Mouse (Mus musculus): ENCODE measurements around the gene Cbx3.
A peak's percentile ranks its signal among the peaks of the same experiment; 100 is the strongest.

The Cbx3 gene

DNA sequence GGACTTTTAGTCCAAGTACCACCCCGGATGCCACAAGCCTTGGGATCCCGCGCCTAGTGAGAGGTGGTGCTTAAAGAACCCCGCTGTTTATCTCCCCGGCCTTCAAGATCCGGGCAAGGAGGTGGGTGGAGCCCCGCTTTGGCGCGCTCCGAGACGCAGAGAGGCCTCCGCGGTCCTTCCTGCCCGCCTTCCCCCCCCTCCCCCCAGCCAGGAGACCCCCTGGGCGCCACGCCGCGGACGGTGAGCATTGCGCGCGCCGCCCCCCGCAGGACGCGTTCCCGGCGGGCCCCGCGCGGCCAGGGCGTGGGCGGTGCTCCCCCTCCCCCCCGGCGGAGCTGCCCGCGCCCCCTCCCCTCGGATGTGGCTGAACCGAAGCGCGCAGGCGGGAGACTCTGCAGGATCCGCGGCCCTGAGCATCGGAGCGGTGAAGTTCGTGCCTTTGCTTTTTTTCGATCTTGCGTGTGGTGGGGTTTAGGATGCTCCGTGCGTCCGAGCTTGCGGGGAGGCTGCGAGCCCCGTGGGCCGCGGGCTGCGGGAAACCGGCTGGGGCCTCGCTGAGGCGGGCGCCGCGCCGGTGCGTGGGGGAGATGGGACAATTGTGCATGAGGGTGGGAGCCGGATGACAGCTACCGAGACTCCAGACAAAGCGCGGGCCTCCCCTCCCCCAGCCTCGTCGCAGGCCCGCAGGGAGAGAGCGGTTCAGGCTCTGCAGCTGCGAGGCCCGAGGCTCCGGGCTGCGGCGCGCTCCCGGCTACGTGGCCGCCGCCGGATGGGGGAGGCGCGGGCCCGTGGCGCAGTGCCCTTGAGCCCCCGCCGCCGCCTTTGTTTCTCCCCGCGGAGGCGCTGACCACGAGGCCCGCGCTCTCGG lies at the start of gene Cbx3:
Gene Cbx3 (plus strand): TSS at position 50 of the 868 bp plus-strand sequence.
- peak; percentile 87 for DNase-seq

DNA sequence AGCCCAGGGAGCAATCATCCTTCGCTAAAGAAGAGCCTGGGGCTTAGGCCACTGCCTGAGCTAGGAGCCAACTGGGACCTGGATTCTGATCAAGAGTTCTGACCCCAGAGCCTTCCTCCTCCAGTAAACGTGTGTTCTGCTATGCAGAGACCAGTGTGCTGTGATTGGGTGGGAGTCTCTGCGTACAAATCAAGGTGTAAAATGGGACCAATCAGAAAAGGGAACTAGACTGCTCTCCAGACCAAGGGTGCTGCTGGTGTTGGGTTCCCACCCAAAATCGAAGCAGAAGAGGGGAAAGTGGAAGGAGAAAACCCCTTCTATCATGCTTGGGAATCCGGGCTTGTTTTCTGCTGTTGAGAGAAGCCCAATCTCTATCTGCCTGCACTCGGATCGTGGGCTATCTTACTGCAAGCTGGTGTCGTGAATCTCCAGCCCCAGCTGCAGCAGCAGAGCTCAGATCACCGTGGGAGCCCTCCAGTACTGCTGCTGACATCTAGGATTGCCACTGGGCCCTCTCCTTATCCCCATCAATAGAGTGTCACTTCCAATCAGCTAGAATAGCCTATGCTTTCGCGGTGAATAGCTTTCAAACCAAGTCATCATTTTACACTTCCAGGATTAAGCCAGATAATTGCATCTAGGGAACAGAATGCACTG lies 46.6 kb upstream of the Cbx3 start:
- no peak for DNase-seq

DNA sequence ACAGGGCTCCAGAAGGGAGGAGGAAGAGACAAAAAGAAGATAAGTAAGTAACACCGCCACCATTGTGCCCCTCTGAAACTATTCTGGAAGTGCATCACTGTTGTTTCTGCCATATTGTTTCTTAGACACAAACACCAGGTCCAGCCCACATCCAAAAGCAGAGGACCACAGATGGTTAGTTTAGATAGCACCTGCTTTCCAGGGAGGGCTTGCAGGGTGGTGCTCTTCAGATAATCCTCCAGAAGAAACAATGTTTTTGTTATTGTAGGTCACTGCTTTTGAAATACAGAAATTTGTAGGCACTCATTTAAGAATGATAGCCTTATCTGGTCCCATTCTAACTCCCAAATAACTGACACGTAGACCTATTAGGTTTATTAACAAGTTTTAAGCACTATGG lies 45.6 kb upstream of the Cbx3 start:
- no peak for DNase-seq

DNA sequence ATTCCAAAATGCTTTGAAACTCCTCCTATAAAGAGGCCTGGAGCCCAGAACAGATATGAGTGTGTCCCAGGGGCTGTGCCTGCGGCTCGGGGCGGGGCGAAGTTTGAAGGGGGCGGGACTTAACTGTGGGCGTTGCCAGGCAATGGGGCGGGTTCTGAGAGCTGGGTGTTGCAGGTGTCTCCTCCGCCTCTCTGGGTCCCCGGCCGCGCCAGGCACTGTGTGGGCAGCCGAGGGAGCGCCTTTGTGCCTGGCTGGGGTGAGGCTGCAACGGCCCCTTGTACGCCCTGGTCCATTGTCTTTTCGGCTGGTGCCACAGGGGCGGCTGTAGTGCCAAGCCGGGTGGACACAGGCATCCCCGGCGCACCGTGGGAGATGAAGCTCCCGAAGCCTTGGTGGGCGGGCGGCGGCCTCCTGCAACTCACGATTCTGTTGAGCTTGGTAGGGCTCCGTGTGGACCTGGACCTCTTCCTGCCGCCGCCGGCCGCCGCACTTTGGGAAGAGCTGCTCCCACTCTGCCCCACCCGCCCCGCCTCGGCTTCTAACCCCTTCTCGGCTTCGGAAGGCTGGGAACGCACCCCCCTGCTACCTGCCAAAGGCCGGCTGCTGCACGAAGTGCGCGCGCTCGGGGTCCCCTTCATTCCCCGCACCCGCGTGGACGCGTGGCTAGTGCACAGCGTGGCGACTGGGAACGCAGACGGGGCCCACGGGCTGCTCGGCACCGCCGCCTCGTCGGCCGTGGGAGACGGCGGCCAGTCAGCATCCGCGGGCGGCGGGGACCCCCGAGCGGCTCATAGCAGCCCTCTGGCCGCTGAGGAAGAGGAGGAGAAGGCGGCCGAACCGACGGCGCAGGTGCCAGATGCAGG lies 37.4 kb upstream of the Cbx3 start, which contains the start of gene Nfe2l3:
Gene Nfe2l3 (plus strand): TSS at position 136 of the 863 bp plus-strand sequence.
- DNase-seq: peak; percentile 32

DNA sequence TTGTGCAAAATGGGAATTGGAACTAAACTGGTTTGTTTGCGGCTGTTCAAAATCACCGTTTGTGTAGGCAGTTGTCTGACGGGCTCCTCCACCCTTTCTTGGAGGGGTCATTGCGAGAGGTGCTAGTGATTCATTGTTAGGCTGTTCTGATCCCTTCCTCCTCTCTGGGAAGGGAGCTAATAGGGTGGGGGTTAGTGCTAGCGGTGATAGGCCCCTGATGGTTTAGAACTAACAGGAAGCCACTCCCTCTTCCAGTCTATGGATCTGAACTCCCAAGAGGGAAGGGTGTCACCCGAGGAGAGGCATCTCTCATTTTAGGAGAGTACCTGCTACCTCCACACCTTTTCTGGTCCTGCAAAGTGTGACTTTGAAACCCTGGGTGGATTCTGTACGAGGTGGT lies 35.9 kb upstream of the Cbx3 start:
- no peak for DNase-seq

DNA sequence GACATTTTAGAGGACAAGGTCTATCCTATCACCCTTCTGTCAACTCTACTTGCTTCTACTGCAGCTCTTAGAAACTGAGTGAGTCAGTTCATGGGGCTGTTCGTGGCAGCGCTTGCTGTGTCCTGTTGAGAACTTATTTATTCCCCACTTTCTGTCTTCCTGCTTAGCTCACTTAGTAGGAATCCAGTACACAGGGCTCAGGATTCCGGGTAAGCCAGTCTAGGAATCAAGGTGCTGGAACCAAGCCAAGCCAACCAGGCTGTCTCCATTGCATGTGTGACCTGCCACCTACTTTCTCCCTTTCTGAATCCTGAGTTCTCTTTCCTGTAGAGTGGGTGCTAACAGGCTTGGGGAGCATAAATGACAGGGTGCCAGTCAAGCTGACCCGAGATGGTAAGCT lies 32.5 kb upstream of the Cbx3 start:
- DNase-seq: no peak

DNA sequence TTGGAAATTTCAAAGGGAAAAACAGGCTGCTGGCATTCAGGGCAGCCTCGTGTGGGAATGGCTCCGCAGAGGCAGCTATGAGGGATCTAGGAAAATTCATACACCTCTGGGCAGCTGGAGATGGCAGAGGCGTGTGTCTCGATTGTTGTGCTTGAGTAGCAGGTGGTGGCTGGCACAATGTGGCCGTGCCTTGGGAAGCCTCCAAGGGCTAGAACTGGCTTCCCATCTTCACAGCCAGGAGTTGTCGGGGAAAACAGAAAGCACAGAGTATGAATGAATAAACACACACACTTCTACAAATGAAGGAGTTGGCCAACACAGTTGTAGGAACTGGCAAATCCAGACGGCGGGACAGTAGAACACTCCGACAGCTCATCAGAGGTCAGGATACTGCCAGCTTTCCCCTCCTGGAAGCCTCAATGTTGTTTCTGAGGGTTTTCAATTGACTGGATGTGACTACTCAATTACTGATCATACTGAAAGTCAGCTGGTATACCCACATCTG lies 31.3 kb upstream of the Cbx3 start:
- no peak for DNase-seq

DNA sequence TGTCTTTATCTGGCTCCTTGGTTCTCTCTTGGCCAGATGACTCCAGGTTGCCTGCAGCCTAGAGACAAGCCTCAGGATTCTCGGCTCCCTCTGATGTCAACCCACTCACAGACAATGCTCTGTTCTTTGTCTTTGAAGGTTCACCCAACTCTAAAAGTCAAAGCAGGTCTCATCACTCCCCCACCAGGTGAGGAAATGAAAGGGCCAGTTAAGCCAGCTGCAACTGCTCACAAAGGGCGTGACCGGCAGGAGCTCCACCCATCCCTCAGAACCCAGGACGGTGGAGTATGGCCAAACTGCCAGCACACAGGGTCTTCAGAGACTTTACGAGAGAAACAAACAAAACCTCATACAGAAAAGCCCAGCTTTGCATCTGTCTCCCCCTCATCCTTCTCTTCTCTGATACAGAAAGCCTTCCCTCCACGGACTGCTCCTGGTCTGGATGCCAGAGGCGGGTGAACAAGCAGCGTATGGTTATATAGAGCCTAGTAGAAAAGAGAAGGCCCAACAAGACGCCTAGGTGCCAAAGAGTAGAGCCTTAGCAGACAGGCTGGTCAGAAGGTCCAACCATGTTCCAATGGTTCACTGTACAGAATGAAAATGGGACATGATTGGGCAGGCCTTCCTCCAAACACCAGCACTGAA lies 27.8 kb upstream of the Cbx3 start:
- DNase-seq: no peak

DNA sequence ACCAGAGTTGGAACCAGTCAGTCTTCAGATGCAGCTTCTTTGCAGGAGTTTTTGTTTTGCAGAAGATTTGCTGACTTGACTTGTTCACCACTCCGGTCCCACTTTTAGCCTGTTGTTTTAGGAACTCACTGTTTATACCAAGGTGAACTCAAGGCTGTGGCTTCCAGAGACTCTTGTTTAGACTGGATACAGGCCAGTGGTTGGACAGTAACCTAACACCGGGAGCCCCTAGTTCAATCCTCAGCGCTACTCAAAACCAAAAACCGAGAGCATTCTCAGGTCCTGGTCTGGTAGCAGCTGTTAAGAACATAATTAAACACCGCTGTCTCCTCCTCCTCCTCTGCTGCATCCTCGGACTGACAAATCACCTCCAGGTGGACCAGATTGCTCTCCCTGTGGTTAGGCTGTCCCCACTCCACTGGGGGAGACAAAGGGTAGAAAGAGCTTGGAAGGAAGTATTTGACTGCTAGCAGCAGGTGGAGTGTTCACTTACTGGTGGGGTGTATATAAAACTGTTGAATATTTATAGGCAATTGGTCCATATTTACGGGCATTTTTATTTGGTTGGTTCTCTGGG lies 17.1 kb upstream of the Cbx3 start:
- no peak for DNase-seq

DNA sequence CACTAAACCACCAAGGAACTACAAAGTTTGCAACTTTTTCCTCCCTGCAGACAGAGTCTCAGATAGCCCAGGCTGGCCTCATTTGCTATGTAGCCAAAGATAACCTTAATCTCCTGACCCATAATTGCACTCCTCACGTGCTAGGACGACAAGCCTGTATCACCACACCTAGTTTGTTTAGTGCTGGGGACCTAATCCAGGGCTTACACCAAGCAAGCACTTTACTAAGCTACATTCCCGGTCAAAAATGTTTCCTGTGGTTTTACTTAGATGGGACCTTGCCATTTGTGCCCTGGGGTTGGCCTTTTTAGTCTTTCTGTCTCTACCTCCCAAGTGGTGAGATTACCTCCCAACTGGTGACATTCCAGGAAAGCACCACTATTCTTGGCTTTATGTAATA lies 15.2 kb upstream of the Cbx3 start:
- no peak for DNase-seq

DNA sequence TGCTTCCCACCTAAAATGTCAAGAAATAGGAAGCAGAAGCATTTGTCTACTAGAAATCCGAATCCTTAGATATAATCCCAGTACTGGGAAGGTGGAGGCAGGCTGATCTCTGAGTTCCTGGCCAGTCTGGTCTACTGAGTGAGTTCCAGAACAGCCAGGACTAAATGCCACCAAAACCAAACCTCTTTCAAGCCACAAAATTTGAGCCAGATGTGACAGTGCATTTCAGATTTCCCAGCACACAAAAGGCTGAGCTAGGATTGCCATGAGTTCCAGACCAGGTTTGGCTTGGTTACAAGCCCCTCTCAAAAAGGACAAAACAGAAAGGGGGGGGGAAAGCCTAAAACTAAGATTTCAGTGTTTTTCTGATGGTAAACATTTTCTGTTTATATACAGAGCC lies 14.0 kb upstream of the Cbx3 start:
- DNase-seq: no peak

DNA sequence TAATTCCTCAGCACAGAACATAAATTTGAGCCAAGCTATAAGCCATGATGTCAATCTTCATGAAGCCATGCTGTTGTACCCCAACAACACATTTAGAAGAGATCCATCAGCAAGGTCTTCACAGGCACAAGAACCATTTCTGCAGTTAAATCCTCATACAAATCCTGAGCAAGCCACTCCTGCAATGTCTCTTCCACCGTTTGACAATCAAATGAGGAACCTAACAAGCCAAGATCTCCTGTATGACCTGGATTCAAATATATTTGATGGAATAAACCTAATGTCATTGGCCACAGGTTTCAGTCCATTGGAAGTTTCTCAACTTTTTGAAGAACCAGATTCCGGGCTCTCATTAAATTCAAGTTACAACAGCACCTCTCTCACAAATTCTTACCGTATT lies 12.9 kb upstream of the Cbx3 start:
- no peak for DNase-seq

DNA sequence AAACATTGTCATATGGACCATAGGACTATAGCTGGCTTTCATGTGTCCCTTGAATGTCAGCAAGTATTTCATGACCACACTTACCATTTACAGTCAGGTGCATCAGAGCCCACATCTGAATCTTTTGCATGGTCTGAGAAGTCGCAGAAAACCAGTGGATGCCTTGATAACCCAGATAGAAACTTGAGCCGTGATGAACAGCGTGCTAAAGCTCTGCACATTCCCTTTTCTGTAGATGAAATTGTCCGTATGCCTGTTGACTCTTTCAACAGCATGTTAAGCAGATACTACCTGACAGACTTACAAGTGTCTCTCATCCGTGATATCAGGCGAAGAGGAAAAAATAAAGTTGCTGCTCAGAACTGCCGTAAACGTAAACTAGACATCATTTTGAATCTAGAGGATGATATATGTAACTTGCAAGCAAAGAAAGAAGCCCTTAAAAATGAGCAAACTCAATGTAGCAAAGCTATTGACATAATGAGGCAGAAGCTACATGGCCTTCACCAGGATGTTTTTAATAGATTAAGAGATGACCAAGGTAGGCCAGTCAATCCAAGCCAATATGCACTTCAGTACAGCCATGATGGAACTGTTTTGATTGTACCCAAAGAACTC lies 12.3 kb upstream of the Cbx3 start:
- no peak for DNase-seq

DNA sequence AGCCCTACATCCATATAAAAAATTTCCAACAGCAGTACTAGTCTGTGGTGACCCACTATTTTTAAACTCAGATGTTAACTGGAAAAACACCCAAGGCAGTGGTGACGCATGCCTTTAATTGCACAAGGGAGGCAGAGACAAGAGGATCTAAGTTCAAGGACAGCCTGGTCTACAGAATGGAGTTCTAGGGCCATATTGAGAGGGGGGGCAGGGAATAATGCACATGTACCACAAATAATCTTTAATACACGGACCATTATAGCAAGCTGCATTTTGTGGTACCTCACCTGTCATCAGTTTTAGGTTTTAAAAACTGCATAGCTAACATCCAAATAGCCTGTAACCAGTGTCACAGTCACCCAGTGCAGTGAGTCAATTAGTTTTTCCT lies 11.2 kb upstream of the Cbx3 start:
- no peak for DNase-seq

DNA sequence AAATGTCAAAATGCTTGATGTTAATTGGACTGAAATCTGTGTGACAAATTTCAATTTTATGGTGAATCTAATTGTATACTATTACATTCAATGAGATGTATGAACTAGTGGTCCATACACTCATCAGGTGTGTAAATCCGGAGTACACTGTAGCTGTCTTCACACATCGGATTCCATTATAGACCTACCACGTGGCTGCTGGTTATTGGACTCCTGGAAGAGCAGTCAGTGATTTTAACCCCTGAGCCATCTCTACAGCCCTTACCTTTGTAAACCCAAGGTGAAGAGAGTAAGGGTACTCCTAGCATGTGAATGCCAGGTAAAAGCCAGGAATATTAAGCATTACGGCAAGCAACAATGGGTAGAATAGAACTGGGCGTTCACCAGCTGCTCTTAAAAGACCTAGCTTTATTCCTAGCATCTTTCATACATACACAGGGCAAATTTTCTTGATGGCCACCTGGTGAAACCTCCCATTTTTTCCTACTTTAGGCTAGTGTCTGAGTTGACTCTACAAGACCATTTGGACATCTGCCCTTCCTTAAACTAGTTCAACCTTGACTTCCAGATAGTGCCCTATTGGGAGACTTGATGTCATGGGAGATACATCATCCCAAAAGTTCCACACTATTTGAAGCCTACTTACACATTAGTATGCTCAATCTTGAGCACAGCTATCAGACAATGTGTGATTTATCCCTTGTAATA lies 10.7 kb upstream of the Cbx3 start:
- DNase-seq: no peak

DNA sequence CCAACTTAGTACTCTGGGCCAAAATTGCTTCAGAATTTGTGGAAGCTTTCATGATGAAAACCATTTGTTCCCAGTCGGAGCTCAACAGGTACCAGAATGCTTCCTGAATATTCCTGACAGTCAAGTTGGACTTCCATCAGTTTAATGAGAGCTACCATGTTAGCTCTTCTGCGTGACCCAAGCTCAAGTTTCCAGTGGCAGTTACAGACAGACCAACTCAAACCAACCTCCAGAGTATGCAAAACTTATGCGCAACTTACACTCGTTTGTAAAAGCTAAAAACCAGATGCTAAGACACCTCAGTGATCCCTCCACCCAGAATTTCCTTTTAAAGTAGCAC lies 10.2 kb upstream of the Cbx3 start:
- DNase-seq: no peak

DNA sequence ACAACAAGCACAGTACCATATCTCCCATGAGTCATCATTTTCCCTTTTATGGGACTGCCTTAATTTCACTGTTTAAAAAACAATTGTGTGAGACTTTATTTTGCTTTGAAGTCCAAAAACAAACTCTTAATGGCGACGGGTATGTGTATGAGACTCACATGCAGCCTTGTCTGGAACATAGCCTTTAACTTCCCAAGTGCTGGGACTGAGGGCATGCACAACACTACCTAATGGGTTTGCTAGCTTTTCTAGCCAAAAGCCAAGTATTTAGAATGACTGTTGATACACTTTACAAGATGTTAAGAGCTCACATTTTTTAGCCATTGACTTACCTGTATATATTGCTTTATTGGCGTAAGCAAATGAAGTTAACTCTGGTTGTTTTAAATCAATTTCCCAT lies 9.8 kb upstream of the Cbx3 start:
- no peak for DNase-seq

DNA sequence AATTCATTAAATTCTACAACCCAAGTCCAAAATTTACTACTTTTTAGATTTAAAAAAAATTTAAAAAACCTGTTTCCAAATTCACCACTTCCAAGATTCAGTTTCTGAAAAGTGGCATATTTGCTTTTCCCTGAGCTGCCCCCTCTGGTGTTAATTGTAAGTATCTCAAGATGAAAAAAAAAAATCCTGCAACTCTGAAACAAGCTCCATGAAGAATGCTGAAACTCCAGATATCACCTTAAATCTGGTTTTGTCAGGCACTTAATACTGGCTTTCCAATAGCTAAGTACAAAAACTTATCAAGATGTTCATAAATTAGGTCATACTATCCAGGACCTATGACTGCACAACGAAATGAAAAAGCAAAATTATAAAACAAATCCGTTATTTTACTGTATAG lies 2.5 kb upstream of the Cbx3 start:
- no peak for DNase-seq

DNA sequence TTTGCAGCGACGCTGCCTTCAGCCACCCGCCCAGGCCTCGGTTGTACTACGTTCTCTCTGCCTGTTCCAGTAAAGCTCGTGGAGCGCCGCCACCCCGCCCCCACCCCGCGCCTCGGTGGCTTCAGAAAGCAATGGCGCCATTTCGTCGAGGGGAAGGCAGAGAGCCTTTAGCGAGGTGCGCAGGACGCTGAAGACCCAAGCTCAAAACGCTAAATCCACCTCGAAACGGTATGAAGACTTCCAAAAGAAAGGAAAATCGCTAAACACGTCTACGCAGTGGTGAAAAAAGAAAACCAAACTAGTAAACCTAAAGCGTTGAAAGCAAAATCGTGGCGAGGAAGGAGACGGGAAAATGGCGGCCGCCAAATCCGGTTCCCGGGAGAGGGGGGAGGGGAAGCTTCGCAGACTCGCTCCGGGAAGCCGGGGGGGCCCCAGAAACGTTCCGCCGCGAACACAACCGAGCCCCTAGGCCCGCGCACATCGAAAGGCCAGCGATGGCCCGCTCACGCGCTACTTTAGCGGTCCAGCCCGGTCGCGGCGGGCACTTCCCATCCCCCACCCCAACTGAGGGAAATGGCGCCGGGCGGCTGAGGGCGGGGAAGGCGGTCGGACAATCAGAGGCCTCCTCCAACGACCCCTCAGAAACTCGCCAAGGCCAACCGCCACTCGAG lies 1.1 kb upstream of the Cbx3 start:
- DNase-seq: peak; percentile 78

DNA sequence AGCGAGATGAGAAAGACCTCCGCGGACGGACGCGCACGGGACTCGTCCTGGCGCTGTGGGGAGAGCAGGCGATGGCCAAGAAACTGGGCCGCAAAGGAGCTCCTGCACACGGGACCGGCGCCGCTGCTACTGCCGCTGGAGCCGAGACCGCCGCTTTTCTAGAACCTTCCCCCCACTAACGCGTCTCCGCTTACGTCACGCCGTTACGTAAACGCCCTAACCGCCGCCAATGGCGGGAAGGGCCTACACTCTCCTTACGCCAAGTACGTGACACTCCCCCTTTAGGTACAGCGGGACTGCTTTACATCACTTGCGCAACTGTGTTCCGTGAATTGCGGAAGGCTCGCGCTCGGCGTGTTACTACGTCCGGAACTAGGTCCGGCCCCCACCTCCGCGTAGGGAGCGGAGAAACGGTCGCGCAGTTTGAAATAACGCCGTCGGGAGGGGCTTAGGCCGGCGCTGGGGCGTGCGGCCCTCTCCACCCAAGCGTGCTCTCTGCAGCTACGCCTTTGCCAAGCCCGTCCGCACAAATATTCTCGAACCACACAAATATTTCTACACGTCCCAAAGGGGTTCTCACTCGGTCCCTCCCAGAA lies 347 bp upstream of the Cbx3 start, which contains the start of gene Hnrnpa2b1:
Gene Hnrnpa2b1 (minus strand): TSS at position 180 of the 596 bp plus-strand sequence.
- DNase-seq: peak; percentile 97
